Mouse (Mus musculus): ENCODE data around the gene A630095N17Rik. TPM values are rescaled to one million over a fixed set of nuclear protein-coding genes. Genes with fewer than 3 reads are reported as not detected.

The A630095N17Rik gene
- polyA plus RNA-seq, 1 experiment: not detected

- under 1% methylated on average over 56 of the region's 56 CpGs for WGBS
- Histone ChIP-seq H3K4me1 (replicated peaks; ENCODE audit: control insufficient read depth, insufficient read depth, low read length) (peaks cover 11% of the 10 kb centered on the region), H3K27ac (ENCODE audit: control insufficient read depth, insufficient read depth, low read length) (peak within 1 kb of the TSS; percentile 8; the same call in 1 of the 2 replicates), H3K36me3 (ENCODE audit: control insufficient read depth, insufficient read depth, low read length) (peaks cover 5% of the 10 kb centered on the region), H3K4me3 (ENCODE audit: control insufficient read depth, insufficient read depth, low read length) (peak within 1 kb of the TSS; percentile 80), H3K27me3 (ENCODE audit: control insufficient read depth, insufficient read depth, low read length) (no peaks in the 10 kb centered on the region)
- TF ChIP-seq CTCF (IDR thresholded peaks at IDR 0.05; ENCODE audit: borderline replicate concordance, control insufficient read depth, extremely low read depth, insufficient read depth, low read length, poor library complexity) (peak; percentile 21; the same call in 1 of the 2 replicates), POLR2A (IDR thresholded peaks at IDR 0.05; ENCODE audit: control insufficient read depth, extremely low read depth, insufficient read depth, low read length, poor library complexity) (peak; percentile 55; the same call in 1 of the 2 replicates)
- DNase-seq: peak; percentile 94
Measured at GRCm38 (mm10) chr1:75191622-75192402, 40.1 kb downstream of the A630095N17Rik start, which contains the start of the genes Ankzf1 and Atg9a. Gene Ankzf1 (plus strand): TSS chr1:75192151. Gene Atg9a (minus strand): TSS chr1:75192196.

DNA sequence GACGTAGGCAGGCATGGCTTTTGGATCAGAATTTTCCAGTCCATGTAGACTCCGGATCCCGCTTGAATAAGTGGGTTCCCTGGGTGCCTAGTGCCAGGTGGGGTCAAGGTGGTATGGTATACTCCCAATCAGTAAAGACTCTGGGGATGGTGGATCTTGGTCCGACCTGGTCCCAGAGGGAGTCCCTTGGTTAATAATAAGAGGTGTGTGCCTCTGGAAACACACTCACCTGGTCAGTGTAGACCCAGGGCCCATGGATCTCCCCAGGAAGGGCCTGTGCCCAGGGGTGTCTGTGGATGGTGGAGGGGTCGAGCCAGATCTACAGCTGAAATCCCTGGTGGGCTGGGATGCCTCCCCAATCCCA lies 40.7 kb downstream of the A630095N17Rik start:
- TF ChIP-seq POLR2A (IDR thresholded peaks at IDR 0.05; ENCODE audit: control insufficient read depth, extremely low read depth, insufficient read depth, low read length, poor library complexity) (no peak), CTCF (IDR thresholded peaks at IDR 0.05; ENCODE audit: borderline replicate concordance, control insufficient read depth, extremely low read depth, insufficient read depth, low read length, poor library complexity) (no peak)
- 60% methylated on average over 5 of the region's 5 CpGs for WGBS

DNA sequence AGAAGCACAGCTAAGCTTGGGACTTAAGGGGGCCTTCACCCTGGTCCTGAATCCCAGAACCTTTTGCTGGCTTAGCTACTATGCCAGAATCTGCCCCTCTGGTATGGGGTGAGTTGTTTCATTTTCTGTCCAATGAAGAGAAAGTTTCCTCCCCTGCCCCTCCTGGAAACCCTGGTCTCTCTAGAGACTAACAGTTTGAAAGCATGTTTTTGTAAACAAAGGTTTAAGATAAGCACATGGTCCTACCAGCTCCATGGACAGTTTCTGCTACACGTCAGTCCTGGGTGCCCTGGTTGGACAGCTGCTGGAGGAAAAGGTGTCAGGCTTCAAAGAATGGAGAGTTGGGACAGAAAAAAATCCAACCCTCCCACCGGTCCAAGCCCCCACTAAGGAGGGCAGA lies 41.3 kb downstream of the A630095N17Rik start:
- peaks cover 12% of the 10 kb centered on the region for H3K36me3 ChIP-seq (ENCODE audit: control insufficient read depth, insufficient read depth, low read length)
- TF ChIP-seq CTCF (IDR thresholded peaks at IDR 0.05; ENCODE audit: borderline replicate concordance, control insufficient read depth, extremely low read depth, insufficient read depth, low read length, poor library complexity): no peak
- no peak for TF ChIP-seq POLR2A (IDR thresholded peaks at IDR 0.05; ENCODE audit: control insufficient read depth, extremely low read depth, insufficient read depth, low read length, poor library complexity)
- peaks cover 11% of the 10 kb centered on the region for H3K4me1 ChIP-seq (replicated peaks; ENCODE audit: control insufficient read depth, insufficient read depth, low read length)
- H3K27me3 ChIP-seq (ENCODE audit: control insufficient read depth, insufficient read depth, low read length): no peaks in the 10 kb centered on the region
- no peak for DNase-seq
- H3K27ac ChIP-seq (ENCODE audit: control insufficient read depth, insufficient read depth, low read length): no peak overlapping the region
- no peak overlapping the region for H3K4me3 ChIP-seq (ENCODE audit: control insufficient read depth, insufficient read depth, low read length)
- 84% methylated on average over 2 of the region's 2 CpGs for WGBS

More for the DNA sequence above, 40.7 kb downstream of the A630095N17Rik start:
- Histone ChIP-seq H3K27me3 (ENCODE audit: control insufficient read depth, insufficient read depth, low read length) (no peaks in the 10 kb centered on the region), H3K4me1 (replicated peaks; ENCODE audit: control insufficient read depth, insufficient read depth, low read length) (peaks cover 11% of the 10 kb centered on the region), H3K27ac (ENCODE audit: control insufficient read depth, insufficient read depth, low read length) (no peak overlapping the region), H3K4me3 (ENCODE audit: control insufficient read depth, insufficient read depth, low read length) (peak overlapping the region; percentile 68), H3K36me3 (ENCODE audit: control insufficient read depth, insufficient read depth, low read length) (peaks cover 11% of the 10 kb centered on the region)
- DNase-seq: no peak

GRCm38 (mm10) chr1:75187914-75188483 lies 43.9 kb downstream of the A630095N17Rik start:
- H3K27me3 ChIP-seq (ENCODE audit: control insufficient read depth, insufficient read depth, low read length): no peaks in the 10 kb centered on the region

GRCm38 (mm10) chr1:75187126-75187525 lies 44.8 kb downstream of the A630095N17Rik start:
- no peak for TF ChIP-seq CTCF (IDR thresholded peaks at IDR 0.05; ENCODE audit: borderline replicate concordance, control insufficient read depth, extremely low read depth, insufficient read depth, low read length, poor library complexity)
- no peak for TF ChIP-seq POLR2A (IDR thresholded peaks at IDR 0.05; ENCODE audit: control insufficient read depth, extremely low read depth, insufficient read depth, low read length, poor library complexity)
- Histone ChIP-seq H3K4me3 (ENCODE audit: control insufficient read depth, insufficient read depth, low read length) (no peak overlapping the region), H3K27ac (ENCODE audit: control insufficient read depth, insufficient read depth, low read length) (no peak overlapping the region), H3K27me3 (ENCODE audit: control insufficient read depth, insufficient read depth, low read length) (no peaks in the 10 kb centered on the region), H3K4me1 (replicated peaks; ENCODE audit: control insufficient read depth, insufficient read depth, low read length) (peaks cover 9% of the 10 kb centered on the region), H3K36me3 (ENCODE audit: control insufficient read depth, insufficient read depth, low read length) (peaks cover 20% of the 10 kb centered on the region)
- DNase-seq: no peak

More at GRCm38 (mm10) chr1:75187914-75188483, 43.9 kb downstream of the A630095N17Rik start:
- Histone ChIP-seq H3K4me3 (ENCODE audit: control insufficient read depth, insufficient read depth, low read length) (no peak overlapping the region), H3K27ac (ENCODE audit: control insufficient read depth, insufficient read depth, low read length) (no peak overlapping the region), H3K36me3 (ENCODE audit: control insufficient read depth, insufficient read depth, low read length) (peaks cover 16% of the 10 kb centered on the region), H3K4me1 (replicated peaks; ENCODE audit: control insufficient read depth, insufficient read depth, low read length) (peaks cover 11% of the 10 kb centered on the region)
- TF ChIP-seq CTCF (IDR thresholded peaks at IDR 0.05; ENCODE audit: borderline replicate concordance, control insufficient read depth, extremely low read depth, insufficient read depth, low read length, poor library complexity): no peak
- TF ChIP-seq POLR2A (IDR thresholded peaks at IDR 0.05; ENCODE audit: control insufficient read depth, extremely low read depth, insufficient read depth, low read length, poor library complexity): no peak
- DNase-seq: no peak
- WGBS: 28% methylated on average over 2 of the region's 2 CpGs

- Histone ChIP-seq H3K27ac (ENCODE audit: control insufficient read depth, insufficient read depth, low read length) (no peak overlapping the region), H3K27me3 (ENCODE audit: control insufficient read depth, insufficient read depth, low read length) (no peaks in the 10 kb centered on the region), H3K4me1 (replicated peaks; ENCODE audit: control insufficient read depth, insufficient read depth, low read length) (peaks cover 3% of the 10 kb centered on the region; the same call in 1 of the 2 replicates), H3K36me3 (ENCODE audit: control insufficient read depth, insufficient read depth, low read length) (peaks cover 20% of the 10 kb centered on the region), H3K4me3 (ENCODE audit: control insufficient read depth, insufficient read depth, low read length) (no peak overlapping the region)
- 95% methylated on average over 11 of the region's 11 CpGs for WGBS
- TF ChIP-seq CTCF (IDR thresholded peaks at IDR 0.05; ENCODE audit: borderline replicate concordance, control insufficient read depth, extremely low read depth, insufficient read depth, low read length, poor library complexity): no peak
- TF ChIP-seq POLR2A (IDR thresholded peaks at IDR 0.05; ENCODE audit: control insufficient read depth, extremely low read depth, insufficient read depth, low read length, poor library complexity): no peak
- DNase-seq: no peak
Measured at GRCm38 (mm10) chr1:75185495-75185894, 46.4 kb downstream of the A630095N17Rik start.
